Mouse (Mus musculus) hindbrain, embryonic 11.5 days (tissue): ENCODE measurements at regions not wholly inside any gene's neighbourhood (a gene's known extent, or its start where the extent isn't known, plus 50 kb on each side); places are given as distances from the start of the nearest gene placed in this dataset.

Experiments
- ATAC-seq: fragments of 200-750 bp; cut with Nextera tagmentation; 2 replicates; pipeline ENCODE4 v1.8.0; 2017; ENCODE audit warnings: mild to moderate bottlenecking, moderate TSS enrichment, moderate library complexity; ENCODE audit not compliant: low FRiP score
- DNase-seq: peaks from one replicate; pipeline ENCODE4 v3.0.0-alpha.2; 2015; ENCODE audit warnings: low spot score
- H3K27ac ChIP-seq: fragments of 300-500 bp; sonication (generic); 2 replicates; pipeline ENCODE4 v1.5.1; 2014; ENCODE audit warnings: mild to moderate bottlenecking, low read depth, low read length
- H3K27me3 ChIP-seq: fragments of 300-500 bp; sonication (generic); 2 replicates; pipeline ENCODE4 v1.6.1; 2014; ENCODE audit warnings: mild to moderate bottlenecking, low read length, moderate library complexity, mixed read lengths; ENCODE audit not compliant: control insufficient read depth, insufficient read depth
- H3K36me3 ChIP-seq: fragments of 300-500 bp; sonication (generic); 2 replicates; pipeline ENCODE4 v1.6.1; 2014; ENCODE audit warnings: mild to moderate bottlenecking, low read length, moderate library complexity, mixed read lengths; ENCODE audit not compliant: control insufficient read depth, insufficient read depth
- H3K4me1 ChIP-seq: fragments of 300-500 bp; sonication (generic); replicated peaks from 2 replicates; pipeline ENCODE4 v1.6.1; 2014; ENCODE audit warnings: low read length, mixed read lengths; ENCODE audit not compliant: control insufficient read depth, insufficient read depth
- H3K4me2 ChIP-seq: fragments of 300-500 bp; sonication (generic); replicated peaks from 2 replicates; pipeline ENCODE4 v1.6.1; 2014; ENCODE audit warnings: mild to moderate bottlenecking, low read depth, low read length
- H3K4me3 ChIP-seq: fragments of 300-500 bp; sonication (generic); 2 replicates; pipeline ENCODE4 v1.5.1; 2014; ENCODE audit warnings: low read depth, low read length
- H3K9ac ChIP-seq: fragments of 300-500 bp; sonication (generic); 2 replicates; pipeline ENCODE4 v1.6.1; 2014; ENCODE audit warnings: low read depth, low read length
- H3K9me3 ChIP-seq: fragments of 300-500 bp; sonication (generic); 2 replicates; pipeline ENCODE4 v1.6.1; 2016; ENCODE audit warnings: low read length; ENCODE audit not compliant: control insufficient read depth
- WGBS: fragments of 180-500 bp; shearing (Covaris S2); extraction: QIAGEN DNeasy Blood & Tissue Kit; methylation state at CpG from one replicate; pipeline ENCODE4 v1.1.7; 2014; 5-methylcytosine and 5-hydroxymethylcytosine counted together

- H3K9me3 ChIP-seq: no peaks in the 10 kb centered on the region
- H3K9ac ChIP-seq: no peak overlapping the region
- no peaks in the 10 kb centered on the region for H3K36me3 ChIP-seq
- H3K4me1 ChIP-seq: no peaks in the 10 kb centered on the region
- no peak overlapping the region for H3K4me3 ChIP-seq
- 68% methylated on average over 14 of the region's 14 CpGs for whole genome bisulfite sequencing
- ATAC-seq: no peak
- no peak overlapping the region for H3K27ac ChIP-seq
- H3K4me2 ChIP-seq: no peak overlapping the region
- DNase-seq: no peak
- no peaks in the 10 kb centered on the region for H3K27me3 ChIP-seq
Observed at GRCm38 (mm10) chr5:76043521-76044510, 65.6 kb upstream of the Kdr start.

GRCm38 (mm10) chr5:76040454-76041203 lies 62.4 kb upstream of the Kdr start:
- WGBS: 68% methylated on average over 10 of the region's 10 CpGs
- no peak overlapping the region for H3K4me3 ChIP-seq
- no peaks in the 10 kb centered on the region for H3K4me1 ChIP-seq
- no peak overlapping the region for H3K27ac ChIP-seq
- no peaks in the 10 kb centered on the region for H3K36me3 ChIP-seq
- H3K9ac ChIP-seq: no peak overlapping the region
- H3K9me3 ChIP-seq: no peaks in the 10 kb centered on the region
- no peak overlapping the region for H3K4me2 ChIP-seq
- no peak for DNase-seq
- no peaks in the 10 kb centered on the region for H3K27me3 ChIP-seq
- ATAC-seq: no peak

DNA sequence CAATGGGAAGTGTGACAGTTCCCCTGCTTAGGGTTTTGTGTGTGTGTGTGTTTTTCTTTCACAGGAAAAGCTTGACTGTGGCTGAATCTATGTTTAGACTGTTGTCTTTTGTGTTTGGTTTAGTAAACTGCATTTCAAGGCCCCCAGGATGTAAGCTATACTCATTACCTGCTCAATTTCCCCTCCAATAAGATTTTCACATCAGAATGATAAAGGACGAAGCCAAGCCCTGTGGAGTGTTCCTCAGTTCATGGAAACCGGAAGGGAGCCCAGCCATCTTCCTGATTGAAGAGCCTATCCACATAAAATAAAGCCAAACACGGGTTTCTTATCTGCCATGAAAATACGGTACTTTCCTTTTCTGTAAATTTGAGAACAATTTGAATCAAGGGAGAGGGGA lies 50.5 kb upstream of the Kdr start:
- Histone ChIP-seq H3K27me3 (no peaks in the 10 kb centered on the region), H3K27ac (no peak overlapping the region), H3K4me2 (no peak overlapping the region), H3K4me3 (no peak overlapping the region), H3K9me3 (no peaks in the 10 kb centered on the region), H3K9ac (no peak overlapping the region), H3K4me1 (no peaks in the 10 kb centered on the region), H3K36me3 (no peaks in the 10 kb centered on the region)
- no peak for ATAC-seq
- 51% methylated on average over 4 of the region's 4 CpGs for WGBS
- DNase-seq: no peak
